Mouse (Mus musculus) MEL (cell line): Measurements from ENCODE around the gene Alox8. TPM values are rescaled to one million over a fixed set of nuclear protein-coding genes. Genes with fewer than 3 reads are reported as not detected.
A peak's percentile ranks its signal among the peaks of the same experiment; 100 is the strongest.

Experiments
- DNase-seq: peaks from one replicate; pipeline ENCODE4 v3.0.0; 2011; ENCODE audit warnings: low read depth, low spot score
- H3K27ac ChIP-seq: 2 replicates; pipeline ENCODE4 v1.5.1; 2012; ENCODE audit warnings: low read depth, mild to moderate bottlenecking, control low read depth, low read length, moderate library complexity; ENCODE audit not compliant: control insufficient read depth
- H3K27me3 ChIP-seq, 2 experiments: fragments of 150-350 bp in 1 of 2; sonication (generic) in 1 of 2; 2 replicates each; pipeline ENCODE4 v1.6.1; 2012; ENCODE audit warnings: low read length in 2 of 2, mild to moderate bottlenecking in 2 of 2, improper control_type of control experiment in 1 of 2, moderate library complexity in 1 of 2; ENCODE audit not compliant: insufficient read depth in 2 of 2, control insufficient read depth in 1 of 2
- H3K36me3 ChIP-seq, 2 experiments: 2 replicates each; pipeline ENCODE4 v1.6.1; 2012 to 2014; ENCODE audit warnings: low read length in 2 of 2, improper control_type of control experiment in 1 of 2, inconsistent platforms in 1 of 2, mild to moderate bottlenecking in 1 of 2; ENCODE audit not compliant: insufficient read depth in 2 of 2, control insufficient read depth in 1 of 2
- H3K4me1 ChIP-seq, 2 experiments: fragments of 150-350 bp in 1 of 2; sonication (generic) in 1 of 2; 2 replicates each; pipeline ENCODE4 v1.6.1; 2012; ENCODE audit warnings: low read length in 2 of 2, improper control_type of control experiment in 1 of 2, mild to moderate bottlenecking in 1 of 2; ENCODE audit not compliant: insufficient read depth in 2 of 2, control insufficient read depth in 1 of 2
- H3K4me3 ChIP-seq, 2 experiments: fragments of 150-350 bp in 1 of 2; sonication (generic) in 1 of 2; 2 replicates each; pipeline ENCODE4 v1.5.1; 2012; ENCODE audit warnings: low read depth in 2 of 2, low read length in 2 of 2, mild to moderate bottlenecking in 2 of 2, moderate library complexity in 2 of 2, control low read depth in 1 of 2, improper control_type of control experiment in 1 of 2; ENCODE audit not compliant: control insufficient read depth in 1 of 2, insufficient read depth in 1 of 2
- H3K79me2 ChIP-seq: 2 replicates; pipeline ENCODE4 v1.6.1; 2012; ENCODE audit warnings: mild to moderate bottlenecking, low read length, moderate library complexity; ENCODE audit not compliant: control insufficient read depth, poor library complexity, insufficient read depth
- H3K9ac ChIP-seq: 2 replicates; pipeline ENCODE4 v1.6.1; 2012; ENCODE audit warnings: low read depth, mild to moderate bottlenecking, control low read depth, low read length, moderate library complexity; ENCODE audit not compliant: control insufficient read depth, poor library complexity, severe bottlenecking
- H3K9me3 ChIP-seq: fragments of 150-350 bp; sonication (generic); replicated peaks from 2 replicates; pipeline ENCODE4 v1.6.1; 2012; ENCODE audit warnings: mild to moderate bottlenecking, low read length, improper control_type of control experiment, moderate library complexity; ENCODE audit not compliant: insufficient read depth
- CTCF ChIP-seq, 3 experiments: IDR thresholded peaks in 2 of 3; conservative IDR thresholded peaks in 1 of 3; 2 replicates each; pipeline ENCODE4 v1.5.1; 2011 to 2012; ENCODE audit warnings: low read length in 3 of 3, low read depth in 2 of 3, mild to moderate bottlenecking in 2 of 3, improper control_type of control experiment in 1 of 3, inconsistent platforms in 1 of 3, mixed read lengths in 1 of 3, moderate library complexity in 1 of 3; ENCODE audit not compliant: control insufficient read depth in 1 of 3, insufficient read depth in 1 of 3, poor library complexity in 1 of 3, severe bottlenecking in 1 of 3
- EP300 ChIP-seq, 2 experiments: IDR thresholded peaks; 2 replicates each; pipeline ENCODE4 v1.6.1; 2011; ENCODE audit warnings: improper control_type of control experiment in 2 of 2, low read length in 2 of 2, low read depth in 1 of 2, mild to moderate bottlenecking in 1 of 2
- ETS1 ChIP-seq: IDR thresholded peaks from 2 replicates; pipeline ENCODE4 v1.6.1; 2012; ENCODE audit warnings: low read depth, mild to moderate bottlenecking, inconsistent platforms, low read length, improper control_type of control experiment, moderate library complexity
- JUND ChIP-seq: IDR thresholded peaks from 2 replicates; pipeline ENCODE4 v1.6.1; 2011; ENCODE audit warnings: low read depth, mild to moderate bottlenecking, improper control_type of control experiment, low read length
- KAT2A ChIP-seq: conservative IDR thresholded peaks from 2 replicates; pipeline ENCODE4 v1.6.1; 2012; ENCODE audit warnings: low read depth, low read length, improper control_type of control experiment, inconsistent platforms
- MAX ChIP-seq: IDR thresholded peaks from 2 replicates; pipeline ENCODE4 v1.6.1; 2011; ENCODE audit warnings: low read length, improper control_type of control experiment
- MEF2A ChIP-seq: IDR thresholded peaks from 2 replicates; pipeline ENCODE4 v1.6.1; 2014; ENCODE audit warnings: low read depth, mild to moderate bottlenecking, inconsistent platforms, low read length, improper control_type of control experiment; ENCODE audit not compliant: poor library complexity, insufficient replicate concordance, severe bottlenecking; ENCODE audit errors: extremely low read depth
- MXI1 ChIP-seq: IDR thresholded peaks from 2 replicates; pipeline ENCODE4 v1.6.1; 2011; ENCODE audit warnings: mild to moderate bottlenecking, low read depth, low read length, improper control_type of control experiment
- MYB ChIP-seq: IDR thresholded peaks from 2 replicates; pipeline ENCODE4 v1.6.1; 2011; ENCODE audit warnings: mild to moderate bottlenecking, low read depth, low read length, improper control_type of control experiment
- POLR2A ChIP-seq, 2 experiments: IDR thresholded peaks; 2 replicates each; pipeline ENCODE4 v1.6.1; 2011 to 2012; ENCODE audit warnings: low read length in 2 of 2, mild to moderate bottlenecking in 2 of 2, control low read depth in 1 of 2, improper control_type of control experiment in 1 of 2, low read depth in 1 of 2, moderate library complexity in 1 of 2; ENCODE audit not compliant: control insufficient read depth in 1 of 2, insufficient read depth in 1 of 2, poor library complexity in 1 of 2
- TAL1 ChIP-seq: IDR thresholded peaks from 2 replicates; pipeline ENCODE4 v1.6.1; 2012; ENCODE audit warnings: mild to moderate bottlenecking, inconsistent platforms, low read length, moderate library complexity, mixed read lengths
- TCF12 ChIP-seq: IDR thresholded peaks from 2 replicates; pipeline ENCODE4 v1.6.1; 2014; ENCODE audit warnings: low read depth, mild to moderate bottlenecking, inconsistent platforms, low read length, improper control_type of control experiment, moderate library complexity
- USF1 ChIP-seq: IDR thresholded peaks from 2 replicates; pipeline ENCODE4 v1.6.1; 2014; ENCODE audit warnings: low read depth, mild to moderate bottlenecking, inconsistent platforms, low read length, improper control_type of control experiment, moderate library complexity
- USF2 ChIP-seq, 2 experiments: IDR thresholded peaks; 2 replicates each; pipeline ENCODE4 v1.6.1; 2011 to 2012; ENCODE audit warnings: improper control_type of control experiment in 2 of 2, low read length in 2 of 2, borderline replicate concordance in 1 of 2, inconsistent platforms in 1 of 2, low read depth in 1 of 2, mild to moderate bottlenecking in 1 of 2; ENCODE audit not compliant: insufficient read depth in 1 of 2
- ZKSCAN1 ChIP-seq: IDR thresholded peaks from 2 replicates; pipeline ENCODE4 v1.6.1; 2012; ENCODE audit warnings: low read depth, mild to moderate bottlenecking, inconsistent platforms, low read length, improper control_type of control experiment, moderate library complexity
- ZMIZ1 ChIP-seq: IDR thresholded peaks from 2 replicates; pipeline ENCODE4 v1.6.1; 2012; ENCODE audit warnings: low read depth, mild to moderate bottlenecking, inconsistent platforms, low read length, improper control_type of control experiment, moderate library complexity
- ZNF384 ChIP-seq: IDR thresholded peaks from 2 replicates; pipeline ENCODE4 v1.6.1; 2012; ENCODE audit warnings: low read depth, mild to moderate bottlenecking, inconsistent platforms, low read length, improper control_type of control experiment
- polyA plus RNA-seq, 2 experiments: library from polyadenylated mRNA; stranded (reverse) in 1 of 2; unstranded in 1 of 2; fragments of >175 nt in 1 of 2; fragments of >200 nt in 1 of 2; gene quantifications; 2 replicates each; pipeline versions ENCODE4 v1.2.1 to v1.2.4; 2012; ENCODE audit warnings: low replicate concordance in 2 of 2, low read depth in 1 of 2; ENCODE audit not compliant: insufficient read length in 2 of 2, insufficient read depth in 1 of 2, missing spikeins in 1 of 2
- total RNA-seq: library from RNA; depleted of rRNA; stranded (reverse); fragments of 300-350 nt; gene quantifications from 2 replicates; pipeline ENCODE4 v1.2.3, GENCODE M21; 2012; rRNA removed

Gene Alox8
- total RNA-seq (0.31 and 0.56 TPM in 2 replicates), polyA plus RNA-seq (under 1 TPM in 1 of 2 experiments, not detected in 1; 0.07 TPM)

DNA sequence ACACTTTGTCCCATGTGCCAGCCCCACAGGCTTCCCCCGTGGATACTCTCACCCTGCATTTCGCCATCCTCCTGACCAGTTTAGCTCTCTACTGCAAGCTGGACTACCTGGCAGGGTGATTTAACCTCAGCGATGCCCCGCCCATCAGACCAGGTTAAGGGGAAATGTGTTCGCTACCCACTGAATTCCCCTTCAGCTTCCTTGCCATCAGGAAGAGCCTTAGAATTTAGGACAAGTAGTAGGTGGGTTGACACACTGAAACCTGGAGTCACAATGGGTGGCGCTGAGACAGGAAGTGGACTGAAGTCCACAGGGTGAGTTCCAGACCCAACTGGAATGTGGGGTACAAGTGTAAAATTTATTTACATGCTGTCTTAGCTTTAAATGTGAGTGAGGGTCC lies at the start of gene Alox8:
Gene Alox8 (minus strand): TSS at position 101 of the 400 bp plus-strand sequence.
- Histone ChIP-seq H3K4me1 (no peaks in the 10 kb centered on the region), H3K4me3 (no peak within 1 kb of the TSS), H3K36me3 (no peaks in the 10 kb centered on the region), H3K9ac (no peak within 1 kb of the TSS), H3K27ac (no peak within 1 kb of the TSS), H3K9me3 (no peaks in the 10 kb centered on the region), H3K79me2 (no peaks in the 10 kb centered on the region), H3K27me3 (peaks cover 16 to 20% of the 10 kb centered on the region in 2 experiments)
- no peak for TF ChIP-seq CTCF (IDR thresholded peaks at IDR 0.05 in 2 of 3, conservative IDR thresholded peaks at IDR 0.05 in 1 of 3; ENCODE audit: control insufficient read depth in 1 of 3, insufficient read depth in 1 of 3, low read depth in 2 of 3, low read length in 3 of 3, poor library complexity in 1 of 3, severe bottlenecking in 1 of 3)
- TF ChIP-seq EP300 (IDR thresholded peaks at IDR 0.05; ENCODE audit: low read depth in 1 of 2, low read length in 2 of 2) = no peak
- no peak for TF ChIP-seq MEF2A
- no peak for TF ChIP-seq ZMIZ1
- TF ChIP-seq TCF12 = no peak
- TF ChIP-seq USF1 = no peak
- TF ChIP-seq KAT2A = no peak
- TF ChIP-seq ZNF384 = no peak
- no peak for TF ChIP-seq JUND
- TF ChIP-seq ZKSCAN1 = no peak
- TF ChIP-seq MYB = no peak
- no peak for TF ChIP-seq TAL1
- TF ChIP-seq MAX = no peak
- no peak for TF ChIP-seq USF2 (IDR thresholded peaks at IDR 0.05; ENCODE audit: borderline replicate concordance in 1 of 2, insufficient read depth in 1 of 2, low read depth in 1 of 2, low read length in 2 of 2)
- TF ChIP-seq POLR2A (IDR thresholded peaks at IDR 0.05; ENCODE audit: control insufficient read depth in 1 of 2, insufficient read depth in 1 of 2, low read depth in 1 of 2, low read length in 2 of 2, poor library complexity in 1 of 2) = no peak
- no peak for DNase-seq

DNA sequence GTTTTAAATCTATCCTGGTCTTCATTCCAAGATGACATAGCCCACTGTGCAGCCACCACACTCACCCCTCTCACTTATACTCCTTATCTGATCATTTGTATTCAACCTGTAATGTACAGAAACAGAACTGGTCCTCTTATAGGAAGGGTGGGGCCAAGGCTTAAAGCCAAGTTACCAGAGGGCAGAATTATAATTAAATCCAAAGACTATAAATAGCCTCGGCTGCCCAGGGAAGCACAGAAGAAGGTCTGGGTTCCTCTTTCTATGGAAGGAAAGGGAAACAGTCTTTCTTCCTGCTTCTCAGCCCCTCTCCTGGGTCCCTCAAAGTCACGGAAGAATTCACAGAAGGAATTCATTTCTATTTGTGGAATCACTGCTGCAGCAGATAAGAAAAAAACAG lies 48.0 kb upstream of the Alox8 start:
- peaks cover 11% of the 10 kb centered on the region in 2 experiments for H3K27me3 ChIP-seq
- peak; percentile 52 for DNase-seq
- H3K9me3 ChIP-seq = no peaks in the 10 kb centered on the region
- peak overlapping the region; percentile 12 to 29; a peak in 3 of 4 replicates for H3K4me3 ChIP-seq
- no peak overlapping the region for H3K9ac ChIP-seq
- no peaks in the 10 kb centered on the region for H3K79me2 ChIP-seq
- H3K36me3 ChIP-seq = peaks cover 0 to 5% of the 10 kb centered on the region in 2 experiments; a peak in 2 of 4 replicates
- TF ChIP-seq MXI1 = no peak
- peak in 1 of 2 experiments; percentile 20; a peak in 1 of 4 replicates for TF ChIP-seq EP300 (IDR thresholded peaks at IDR 0.05; ENCODE audit: low read depth in 1 of 2, low read length in 2 of 2)
- TF ChIP-seq ETS1 = 0 out of 2 replicates have a peak, but pooled peaks have one; percentile 18
- TF ChIP-seq MEF2A = peak; percentile 82; the same call in 1 of the 2 replicates
- H3K4me1 ChIP-seq = peaks cover 2 to 4% of the 10 kb centered on the region in 2 experiments; a peak in 3 of 4 replicates
- H3K27ac ChIP-seq = no peak overlapping the region
